Mouse (Mus musculus): ENCODE data around the gene Cyp4f15. TPM values are rescaled to one million over a fixed set of nuclear protein-coding genes. Genes with fewer than 3 reads are reported as not detected.

The Cyp4f15 gene
- total and polyA plus RNA-seq, 3 experiments: not detected

DNA sequence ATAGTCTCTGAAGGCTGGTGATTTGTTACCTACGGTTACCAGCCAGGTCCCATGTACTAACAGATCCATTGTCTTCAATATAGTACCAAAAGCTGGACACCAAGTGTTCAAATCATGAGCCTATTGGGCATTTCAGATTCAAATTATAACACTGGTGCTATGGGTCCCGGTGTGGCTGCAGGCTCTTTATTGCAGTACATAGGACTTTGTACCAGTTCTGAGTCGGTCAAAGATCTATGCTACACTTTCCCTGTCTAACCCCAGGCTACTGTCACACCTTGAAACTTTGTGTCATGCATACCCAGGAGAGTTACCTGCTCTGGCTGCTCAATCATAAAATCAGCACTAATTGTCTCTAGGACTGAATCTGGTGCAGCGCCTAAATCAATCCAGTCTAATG, 31.6 kb upstream of the Cyp4f15 start:
- no peaks in the 10 kb centered on the region for H3K79me2 ChIP-seq (replicated peaks; ENCODE audit: control insufficient read depth, extremely low read depth, insufficient read depth, poor library complexity, severe bottlenecking)
- H3K9ac ChIP-seq (ENCODE audit: insufficient read depth, low read depth): no peak overlapping the region
- H3K27me3 ChIP-seq (replicated peaks): no peaks in the 10 kb centered on the region
- H3K4me2 ChIP-seq (ENCODE audit: insufficient read depth, low read depth, poor library complexity, severe bottlenecking): no peak overlapping the region
- no peak overlapping the region for H3K27ac ChIP-seq (ENCODE audit: insufficient read depth, low read depth)
- dilution Hi-C loops (cut with MboI; ENCODE audit: extremely low pct_ligation_motif_present, extremely low pct_unique_long_range_greater_than_20kb, low sequenced_read_pairs): no loop called here
- in situ Hi-C loops (cut with MboI; ENCODE audit: low pct_ligation_motif_present, low pct_unique_long_range_greater_than_20kb, low sequenced_read_pairs): no loop called here
- DNase-seq (ENCODE audit: extremely low read depth): no peak
- no peak for TF ChIP-seq USF2 (conservative IDR thresholded peaks at IDR 0.05; ENCODE audit: low read depth, low read length)
- TF ChIP-seq BHLHE40 (IDR thresholded peaks at IDR 0.05; ENCODE audit: low read depth, low read length): no peak
- TF ChIP-seq UBTF (IDR thresholded peaks at IDR 0.05; ENCODE audit: low read depth, low read length): no peak
- no peak for TF ChIP-seq MAZ (IDR thresholded peaks at IDR 0.05; ENCODE audit: low read depth, low read length)
- TF ChIP-seq GABPA (IDR thresholded peaks at IDR 0.05; ENCODE audit: insufficient replicate concordance, low read depth, low read length): no peak
- TF ChIP-seq ZMIZ1 (IDR thresholded peaks at IDR 0.05; ENCODE audit: low read depth, low read length): no peak
- no peak for TF ChIP-seq ELF1 (IDR thresholded peaks at IDR 0.05; ENCODE audit: low read depth, low read length)
- no peak for TF ChIP-seq HCFC1 (IDR thresholded peaks at IDR 0.05; ENCODE audit: low read depth, low read length)
- TF ChIP-seq IRF4 (IDR thresholded peaks at IDR 0.05; ENCODE audit: low read depth, low read length): no peak
- TF ChIP-seq PAX5 (IDR thresholded peaks at IDR 0.05; ENCODE audit: low read length): no peak
- TF ChIP-seq NELFE (IDR thresholded peaks at IDR 0.05; ENCODE audit: low read depth, low read length): no peak
- TF ChIP-seq SMC3 (IDR thresholded peaks at IDR 0.05; ENCODE audit: low read depth, low read length): no peak
- TF ChIP-seq NRF1 (IDR thresholded peaks at IDR 0.05; ENCODE audit: low read depth, low read length): no peak
- TF ChIP-seq ZC3H11A (IDR thresholded peaks at IDR 0.05; ENCODE audit: low read depth, low read length): no peak
- TF ChIP-seq ZKSCAN1 (IDR thresholded peaks at IDR 0.05; ENCODE audit: borderline replicate concordance, low read depth, low read length): no peak
- TF ChIP-seq CHD2 (IDR thresholded peaks at IDR 0.05; ENCODE audit: low read length): no peak
- TF ChIP-seq RAD21 (IDR thresholded peaks at IDR 0.05; ENCODE audit: low read depth, low read length): no peak
- TF ChIP-seq MEF2A (IDR thresholded peaks at IDR 0.05; ENCODE audit: borderline replicate concordance, low read depth, low read length): no peak
- no peak for TF ChIP-seq MXI1 (IDR thresholded peaks at IDR 0.05; ENCODE audit: low read depth, low read length)
- no peaks in the 10 kb centered on the region for H3K9me3 ChIP-seq (replicated peaks; ENCODE audit: low read length)
- no peaks in the 10 kb centered on the region for H3K36me3 ChIP-seq (replicated peaks in 1 of 2; ENCODE audit: control insufficient read depth in 1 of 2, insufficient read depth in 1 of 2, low read length in 1 of 2)
- peaks cover 0 to under 1% of the 10 kb centered on the region in 2 experiments; a peak in 1 of 4 replicates for H3K4me1 ChIP-seq (ENCODE audit: control insufficient read depth in 1 of 2, insufficient read depth in 2 of 2)
- no peak overlapping the region for H3K4me3 ChIP-seq (replicated peaks in 1 of 3; ENCODE audit: low read depth in 2 of 3, low read length in 2 of 3, poor library complexity in 1 of 3)

DNA sequence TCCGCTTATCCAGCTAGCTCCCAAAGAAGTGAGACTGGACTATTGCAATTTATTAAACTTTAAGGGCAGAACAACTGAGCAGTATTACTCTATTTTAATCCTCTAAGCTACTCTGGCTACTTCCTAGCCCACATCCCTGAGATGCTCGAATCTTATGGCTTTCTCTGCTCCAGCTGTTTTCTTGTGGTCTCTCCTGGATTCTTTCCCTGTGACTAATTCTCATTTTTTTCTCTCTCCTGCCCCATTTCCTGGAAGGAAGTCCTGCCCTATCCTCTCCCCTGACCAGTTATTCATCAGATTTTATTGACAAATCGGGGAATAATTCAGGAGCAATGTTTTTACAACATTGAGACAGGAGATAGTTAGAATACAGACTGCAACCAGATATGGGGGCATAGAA, 28.4 kb upstream of the Cyp4f15 start:
- Histone ChIP-seq H3K9ac (ENCODE audit: insufficient read depth, low read depth) (no peak overlapping the region), H3K36me3 (replicated peaks in 1 of 2; ENCODE audit: control insufficient read depth in 1 of 2, insufficient read depth in 1 of 2, low read length in 1 of 2) (no peaks in the 10 kb centered on the region), H3K27ac (ENCODE audit: insufficient read depth, low read depth) (no peak overlapping the region), H3K4me3 (replicated peaks in 1 of 3; ENCODE audit: low read depth in 2 of 3, low read length in 2 of 3, poor library complexity in 1 of 3) (no peak overlapping the region), H3K9me3 (replicated peaks; ENCODE audit: low read length) (no peaks in the 10 kb centered on the region), H3K79me2 (replicated peaks; ENCODE audit: control insufficient read depth, extremely low read depth, insufficient read depth, poor library complexity, severe bottlenecking) (no peaks in the 10 kb centered on the region), H3K27me3 (replicated peaks) (no peaks in the 10 kb centered on the region), H3K4me2 (ENCODE audit: insufficient read depth, low read depth, poor library complexity, severe bottlenecking) (no peak overlapping the region), H3K4me1 (ENCODE audit: control insufficient read depth in 1 of 2, insufficient read depth in 2 of 2) (peaks cover 0 to 14% of the 10 kb centered on the region in 2 experiments; a peak in 3 of 4 replicates)
- TF ChIP-seq BHLHE40 (IDR thresholded peaks at IDR 0.05; ENCODE audit: low read depth, low read length): no peak
- no peak for TF ChIP-seq ZMIZ1 (IDR thresholded peaks at IDR 0.05; ENCODE audit: low read depth, low read length)
- TF ChIP-seq RCOR1 (conservative IDR thresholded peaks at IDR 0.05; ENCODE audit: low read depth, low read length): no peak
- TF ChIP-seq TCF12 (IDR thresholded peaks at IDR 0.05; ENCODE audit: low read depth, low read length): no peak
- no peak for TF ChIP-seq POLR2A (IDR thresholded peaks at IDR 0.05; ENCODE audit: low read depth, low read length)
- no peak for TF ChIP-seq MXI1 (IDR thresholded peaks at IDR 0.05; ENCODE audit: low read depth, low read length)
- no peak for DNase-seq (ENCODE audit: extremely low read depth)
- in situ Hi-C loops (cut with MboI; ENCODE audit: low pct_ligation_motif_present, low pct_unique_long_range_greater_than_20kb, low sequenced_read_pairs): no loop called here
- dilution Hi-C loops (cut with MboI; ENCODE audit: extremely low pct_ligation_motif_present, extremely low pct_unique_long_range_greater_than_20kb, low sequenced_read_pairs): no loop called here

Measured in CH12.LX (cell line).